In genomic region chr17:70847751-70848510, GRCm38 (mm10) we compare ENCODE assay signal across 8 mouse cellular contexts. TPM values are rescaled to one million over a fixed set of nuclear protein-coding genes. Genes with fewer than 3 reads are reported as not detected.
A peak's percentile ranks its signal among the peaks of the same experiment; 100 is the strongest.
DNase-seq lines count a peak whose midpoint lies in the region; ATAC-seq and TF ChIP-seq lines count a peak whose summit lies in the region.

No protein-coding gene starts in this region.

- H3K36me3 ChIP-seq in hindbrain, embryonic 11.5 days (ENCODE audit: control insufficient read depth, insufficient read depth, low read length) = no peaks in the 10 kb centered on the region
- no peaks in the 10 kb centered on the region; the same call in 1 of the 2 replicates for H3K36me3 ChIP-seq in liver, embryonic 14.5 days (replicated peaks; ENCODE audit: control insufficient read depth, insufficient read depth, low read depth)
- H3K36me3 ChIP-seq in stomach, embryonic 14.5 days (ENCODE audit: control insufficient read depth, insufficient read depth, low read length) = peaks cover 29% of the 10 kb centered on the region; the same call in 1 of the 2 replicates

- TF ChIP-seq EP300 in liver, embryonic 14.5 days (IDR thresholded peaks at IDR 0.05; ENCODE audit: low read depth) = no peak

- H3K27ac ChIP-seq in hindbrain, embryonic 11.5 days (ENCODE audit: low read depth, low read length) = peak overlapping the region; percentile 89; the same call in 1 of the 2 replicates
- no peak overlapping the region; the same call in 1 of the 2 replicates for H3K27ac ChIP-seq in liver, embryonic 14.5 days
- H3K27ac ChIP-seq in stomach, embryonic 14.5 days (ENCODE audit: low read length) = peak overlapping the region; percentile 98

- no peaks in the 10 kb centered on the region for H3K27me3 ChIP-seq in hindbrain, embryonic 11.5 days (ENCODE audit: control insufficient read depth, insufficient read depth, low read length)
- peaks cover 27% of the 10 kb centered on the region for H3K27me3 ChIP-seq in liver, embryonic 14.5 days (ENCODE audit: control insufficient read depth, insufficient read depth, low read length)
- no peaks in the 10 kb centered on the region for H3K27me3 ChIP-seq in stomach, embryonic 14.5 days (ENCODE audit: control insufficient read depth, insufficient read depth, low read length)

- H3K4me2 ChIP-seq in hindbrain, embryonic 11.5 days (replicated peaks; ENCODE audit: low read depth, low read length) = peak overlapping the region; percentile 70
- peak overlapping the region; percentile 89 for H3K4me2 ChIP-seq in liver, embryonic 14.5 days (ENCODE audit: low read depth)
- H3K4me2 ChIP-seq in stomach, embryonic 14.5 days (replicated peaks; ENCODE audit: low read depth, low read length) = peak overlapping the region; percentile 94

- H3K4me1 ChIP-seq in hindbrain, embryonic 11.5 days (replicated peaks; ENCODE audit: control insufficient read depth, insufficient read depth, low read length) = no peaks in the 10 kb centered on the region
- H3K4me1 ChIP-seq in liver, embryonic 14.5 days (replicated peaks; ENCODE audit: control insufficient read depth in 2 of 2, insufficient read depth in 2 of 2, low read length in 1 of 2) = peaks cover 0 to 1% of the 10 kb centered on the region in 2 experiments; a peak in 1 of 4 replicates
- H3K4me1 ChIP-seq in stomach, embryonic 14.5 days (ENCODE audit: control insufficient read depth, insufficient read depth, low read length) = peaks cover 12% of the 10 kb centered on the region; the same call in 1 of the 2 replicates

- H3K9me3 ChIP-seq in hindbrain, embryonic 11.5 days (ENCODE audit: control insufficient read depth, low read length) = no peaks in the 10 kb centered on the region
- no peaks in the 10 kb centered on the region for H3K9me3 ChIP-seq in liver, embryonic 14.5 days (ENCODE audit: control insufficient read depth, low read length)
- no peaks in the 10 kb centered on the region for H3K9me3 ChIP-seq in stomach, embryonic 14.5 days (ENCODE audit: control insufficient read depth, low read depth, low read length)

- H3K4me3 ChIP-seq in hindbrain, embryonic 11.5 days (ENCODE audit: low read depth, low read length) = peak overlapping the region; percentile 59
- H3K4me3 ChIP-seq in liver, embryonic 14.5 days (ENCODE audit: insufficient read depth in 1 of 2, low read depth in 2 of 2, low read length in 2 of 2) = peak overlapping the region; percentile 61 to 81
- H3K4me3 ChIP-seq in stomach, embryonic 14.5 days (ENCODE audit: low read depth, low read length) = peak overlapping the region; percentile 82

- no peak for ATAC-seq in hindbrain, embryonic 11.5 days (ENCODE audit: low FRiP score)
- ATAC-seq in liver, embryonic 14.5 days (ENCODE audit: insufficient read depth) = no peak
- ATAC-seq in stomach, embryonic 14.5 days (ENCODE audit: insufficient number of reproducible peaks, insufficient read depth, low FRiP score, low read depth) = no peak

- DNase-seq in adrenal gland, adult 2 months = peak; percentile 44
- no peak for DNase-seq in adrenal gland, postnatal 25 days
- DNase-seq in embryo, embryonic 9.5 days (ENCODE audit: extremely low spot score) = peak; percentile 50
- peak; percentile 58 for DNase-seq in hindbrain, embryonic 11.5 days (ENCODE audit: low spot score)
- no peak for DNase-seq in liver, embryonic 14.5 days (ENCODE audit: low read depth in 3 of 3, low spot score in 3 of 3)
- no peak for DNase-seq in ovary, postnatal 36 days (ENCODE audit: low spot score)
- DNase-seq in urinary bladder, postnatal 36 days (ENCODE audit: low spot score in 2 of 2) = no peak

- under 1% methylated on average over 17 of the region's 17 CpGs for WGBS in hindbrain, embryonic 11.5 days
- WGBS in liver, embryonic 14.5 days (ENCODE audit: insufficient replicate concordance) = 5% methylated on average over 17 of the region's 17 CpGs
- WGBS in stomach, embryonic 14.5 days = under 1% methylated on average over 17 of the region's 17 CpGs

- H3K9ac ChIP-seq in hindbrain, embryonic 11.5 days (ENCODE audit: low read depth, low read length) = peak overlapping the region; percentile 68
- H3K9ac ChIP-seq in liver, embryonic 14.5 days (replicated peaks) = peak overlapping the region; percentile 62; the same call in 1 of the 2 replicates
- H3K9ac ChIP-seq in stomach, embryonic 14.5 days (replicated peaks; ENCODE audit: low read depth, low read length) = peak overlapping the region; percentile 88

- TF ChIP-seq CTCF in liver, embryonic 14.5 days (IDR thresholded peaks at IDR 0.05; ENCODE audit: low read depth) = no peak

RNA-seq across cellular contexts. Expression of gene Tgif1, which starts 5.4 kb away (rescaled TPM):
- 10 to 100 TPM; 39.3 to 56.3 TPM for total RNA-seq in adrenal gland, adult 2 months (2021)
- polyA plus RNA-seq in adrenal gland, adult 2 months (2012; rRNA removed) = 27.8 and 30.3 TPM in 2 replicates
- total RNA-seq in adrenal gland, postnatal 25 days (2021) = 73.0 and 74.7 TPM in 2 replicates
- polyA plus RNA-seq in hindbrain, embryonic 11.5 days (2014; fragmentation: Nextera tagmentation; extraction: Ambion mirVana) = 61.6 and 66.0 TPM in 2 replicates
- polyA plus RNA-seq in liver, embryonic 14.5 days (2012; rRNA removed) = 6.3 and 7.0 TPM in 2 replicates
- 5.0 TPM in 2 replicates for polyA plus RNA-seq in liver, embryonic 14.5 days (2014; fragmentation: Nextera tagmentation; extraction: Ambion mirVana)
- polyA plus RNA-seq in stomach, embryonic 14.5 days (2014; fragmentation: Nextera tagmentation; extraction: Ambion mirVana) = 65.0 and 66.5 TPM in 2 replicates

Comparison
In these comparisons a context has a peak if more than half of its experiments do, and no peak if none do; other contexts are left out.
1. DNase-seq: peak in adrenal gland, adult 2 months (single experiment), embryo, embryonic 9.5 days (single experiment) and hindbrain, embryonic 11.5 days (single experiment); none in adrenal gland, postnatal 25 days (single experiment), liver, embryonic 14.5 days (0 of 3), ovary, postnatal 36 days (single experiment) and urinary bladder, postnatal 36 days (0 of 2).
2. Peak in every context shown above with its lines, with median percentiles within 50 percentile points of each other: H3K4me2 ChIP-seq, H3K4me3 ChIP-seq and H3K9ac ChIP-seq.